23 mouse cellular contexts compared by ENCODE assay signal in genomic region chr3:100777568-100777967, GRCm38 (mm10). TPM values are rescaled to one million over a fixed set of nuclear protein-coding genes. Genes with fewer than 3 reads are reported as not detected.
"Had no signal": no experiment of that assay in that cellular context is flagged by ENCODE, and none has a peak within 500 bp of the region (broad histone marks: within the 10 kb centered on the region; RNA-seq: fewer than 3 reads in every experiment).

No protein-coding gene starts in this region.

- H3K9me3 ChIP-seq: kidney, embryonic 15.5 days; liver, embryonic 13.5 days; neural tube, embryonic 12.5 days; neural tube, embryonic 15.5 days; stomach, embryonic 15.5 days had no signal

- H3K9ac ChIP-seq: kidney, embryonic 15.5 days; liver, embryonic 13.5 days; neural tube, embryonic 12.5 days; neural tube, embryonic 15.5 days; stomach, embryonic 15.5 days had no signal

- H3K36me3 ChIP-seq: kidney, embryonic 15.5 days; liver, embryonic 13.5 days; neural tube, embryonic 12.5 days; neural tube, embryonic 15.5 days; stomach, embryonic 15.5 days had no signal

- H3K4me1 ChIP-seq: liver, embryonic 13.5 days; neural tube, embryonic 12.5 days; neural tube, embryonic 15.5 days; stomach, embryonic 15.5 days had no signal

- DNase-seq: kidney, postnatal 10 days; kidney, postnatal 36 days; layer of hippocampus, postnatal 36 days; liver, embryonic 13.5 days; lung, adult 2 months; lung, postnatal 14 days; lung, postnatal 4 days; midbrain, embryonic 14.5 days; right cerebral cortex, adult 18-20 months; right cerebral cortex, postnatal 14 days; right cerebral cortex, postnatal 4 days; thymus, postnatal 25 days had no signal

- H3K4me3 ChIP-seq: kidney, embryonic 15.5 days; left cerebral cortex, adult 2 months; liver, embryonic 13.5 days; neural tube, embryonic 12.5 days; neural tube, embryonic 15.5 days; stomach, embryonic 15.5 days had no signal

- H3K4me2 ChIP-seq: kidney, embryonic 15.5 days; liver, embryonic 13.5 days; neural tube, embryonic 12.5 days; neural tube, embryonic 15.5 days; stomach, embryonic 15.5 days had no signal

- H3K27ac ChIP-seq: kidney, embryonic 15.5 days; left cerebral cortex, adult 2 months; liver, embryonic 13.5 days; neural tube, embryonic 12.5 days; neural tube, embryonic 15.5 days; stomach, embryonic 15.5 days had no signal

- H3K27me3 ChIP-seq: liver, embryonic 13.5 days; neural tube, embryonic 12.5 days; neural tube, embryonic 15.5 days; stomach, embryonic 15.5 days had no signal

RNA-seq across cellular contexts. Expression of gene Vtcn1, which starts 47.7 kb away (rescaled TPM):
- total RNA-seq: layer of hippocampus, adult 8-10 months; layer of hippocampus, postnatal 10 days; layer of hippocampus, postnatal 36 days; left cerebral cortex, postnatal 10 days; megakaryocyte progenitor cell, adult 5-6 weeks; megakaryocyte-erythroid progenitor cell, adult 5-6 weeks had no signal
- polyA plus RNA-seq: limb, embryonic 11.5 days; liver, embryonic 13.5 days; midbrain, embryonic 14.5 days; neural tube, embryonic 12.5 days; neural tube, embryonic 15.5 days had no signal
